Mouse (Mus musculus): ENCODE measurements around the gene Mcm5. TPM values are rescaled to one million over a fixed set of nuclear protein-coding genes. Genes with fewer than 3 reads are reported as not detected.

Gene Mcm5
- total RNA-seq, 2 experiments from 2014 or later = 7.4 to 7.6 TPM

GRCm38 (mm10) chr8:75103376-75103878 lies 5.9 kb upstream of the Mcm5 start:
- H3K27ac ChIP-seq = no peak overlapping the region
- no peak for TF ChIP-seq CTCF (IDR thresholded peaks at IDR 0.05)
- intact Hi-C loops (cut with DNase I) = no loop called here
- no peak for DNase-seq (ENCODE audit: extremely low spot score in 1 of 2, low spot score in 2 of 2)
- no peak overlapping the region for H3K4me3 ChIP-seq

DNA sequence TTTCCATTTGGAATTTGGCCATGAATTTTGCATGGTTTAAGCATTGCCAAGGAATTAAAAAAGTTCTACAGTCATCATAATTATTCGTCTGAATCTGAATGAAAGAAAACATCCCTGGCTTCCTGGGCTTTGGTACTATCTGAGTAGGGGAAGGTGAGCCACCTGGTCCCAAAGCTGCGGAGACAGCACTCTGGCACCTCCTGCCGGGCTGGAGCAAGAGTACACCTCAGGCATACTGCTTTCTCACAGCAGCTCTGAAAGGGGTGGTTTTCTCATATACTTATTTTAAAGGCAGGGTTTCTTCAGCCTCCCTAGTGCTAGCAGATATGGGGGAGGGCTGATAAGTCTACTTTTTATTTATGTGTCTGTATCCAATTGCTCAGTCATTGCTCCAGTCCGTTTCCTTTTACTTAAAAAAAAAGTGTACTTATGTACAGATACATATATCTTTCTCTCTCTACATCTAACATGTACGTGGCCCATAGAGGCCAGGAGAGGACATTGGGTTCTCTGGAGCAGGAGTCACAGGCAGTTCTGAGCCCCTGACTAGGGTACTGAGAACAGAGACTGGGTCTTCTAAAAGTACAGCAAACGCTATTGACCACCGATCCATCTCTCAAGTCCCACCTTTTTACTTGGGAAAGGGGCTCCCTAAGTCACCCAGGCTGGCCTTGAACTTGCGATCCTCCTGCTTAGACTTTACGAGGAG lies 688 bp upstream of the Mcm5 start:
- Histone ChIP-seq H3K27ac (peak overlapping the region; percentile 77), H3K4me3 (peak overlapping the region; percentile 53)
- intact Hi-C loops (cut with DNase I) = loop anchor here (1.0 to 2.0 kb wide), 3 partner anchors 16 to 74 kb away; partner anchors contain the start of gene Hmox1
- peak; percentile 72 to 77 for DNase-seq (ENCODE audit: extremely low spot score in 1 of 2, low spot score in 2 of 2)
- peak; percentile 85 for TF ChIP-seq CTCF (IDR thresholded peaks at IDR 0.05)

GRCm38 (mm10) chr8:75110093-75110492 lies 724 bp downstream of the Mcm5 start:
- DNase-seq (ENCODE audit: extremely low spot score in 1 of 2, low spot score in 2 of 2) = no peak
- TF ChIP-seq CTCF (IDR thresholded peaks at IDR 0.05) = no peak
- Histone ChIP-seq H3K27ac (no peak overlapping the region), H3K4me3 (peak overlapping the region; percentile 53)
- intact Hi-C loops (cut with DNase I) = no loop called here

DNA sequence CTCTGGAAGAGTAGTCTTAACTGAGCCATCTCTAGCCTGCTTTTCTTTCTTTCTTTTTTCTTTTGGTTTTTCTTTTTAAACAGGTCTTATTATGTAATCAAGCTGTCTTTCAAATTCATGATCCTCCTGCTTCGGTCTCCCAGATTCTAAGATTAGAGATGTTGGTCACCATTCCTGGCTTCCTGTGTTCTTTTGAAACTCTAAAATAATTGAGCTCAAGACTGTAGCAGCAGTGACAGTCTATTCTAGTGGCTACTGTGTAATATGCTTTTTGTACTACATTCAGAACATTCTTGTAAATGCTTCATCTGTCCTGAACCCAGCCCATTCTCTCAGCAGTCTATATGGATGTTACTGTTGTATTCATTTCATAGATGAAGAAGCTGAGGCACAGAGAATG lies 9.1 kb downstream of the Mcm5 start:
- intact Hi-C loops (cut with DNase I) = no loop called here
- DNase-seq (ENCODE audit: extremely low spot score in 1 of 2, low spot score in 2 of 2) = no peak
- H3K4me3 ChIP-seq = no peak overlapping the region
- no peak for TF ChIP-seq CTCF (IDR thresholded peaks at IDR 0.05)
- H3K27ac ChIP-seq = no peak overlapping the region

DNA sequence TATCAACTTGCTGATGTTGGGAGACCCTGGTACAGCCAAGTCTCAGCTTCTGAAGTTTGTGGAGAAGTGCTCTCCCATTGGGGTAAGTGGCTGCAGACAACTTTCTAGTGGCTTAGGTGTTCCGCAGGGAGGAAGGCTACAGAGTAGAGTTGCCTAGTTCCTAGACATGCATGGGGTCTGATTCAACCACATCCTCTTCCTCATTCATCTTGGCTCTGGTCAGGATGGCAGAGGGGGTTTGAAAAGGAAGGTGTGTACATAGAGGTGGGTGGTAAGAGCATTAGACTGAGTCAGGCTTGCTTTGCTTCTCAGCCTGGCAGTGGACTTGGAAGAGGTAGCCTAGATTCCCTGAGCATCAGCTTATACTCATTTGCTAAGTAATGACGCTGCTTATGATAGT lies 9.9 kb downstream of the Mcm5 start:
- Histone ChIP-seq H3K27ac (no peak overlapping the region), H3K4me3 (no peak overlapping the region)
- no peak for DNase-seq (ENCODE audit: extremely low spot score in 1 of 2, low spot score in 2 of 2)
- no peak for TF ChIP-seq CTCF (IDR thresholded peaks at IDR 0.05)
- intact Hi-C loops (cut with DNase I) = no loop called here

DNA sequence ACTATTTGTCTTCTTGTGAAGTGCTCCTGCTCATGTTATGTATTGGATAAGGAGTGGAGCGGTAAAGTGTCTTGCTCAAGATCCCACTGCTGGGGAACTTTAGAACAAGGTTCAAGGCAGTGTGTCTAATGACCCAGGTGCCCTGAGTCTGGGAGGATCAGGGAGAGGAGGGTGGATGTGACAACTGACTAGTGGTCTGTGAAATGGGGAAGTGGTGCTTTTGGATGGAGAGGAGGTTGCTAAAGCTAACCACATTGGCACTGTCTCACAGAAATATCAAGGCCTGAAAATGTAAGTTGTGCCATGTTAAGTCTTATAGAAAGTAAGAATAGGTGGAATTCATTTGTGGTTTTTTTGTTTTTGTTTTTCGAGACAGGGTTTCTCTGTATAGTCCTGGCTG lies 10.4 kb downstream of the Mcm5 start:
- no peak for TF ChIP-seq CTCF (IDR thresholded peaks at IDR 0.05)
- no peak overlapping the region for H3K4me3 ChIP-seq
- DNase-seq (ENCODE audit: extremely low spot score in 1 of 2, low spot score in 2 of 2) = no peak
- H3K27ac ChIP-seq = no peak overlapping the region
- intact Hi-C loops (cut with DNase I) = no loop called here

GRCm38 (mm10) chr8:75127406-75127805 lies 18.0 kb downstream of the Mcm5 start:
- intact Hi-C loops (cut with DNase I) = no loop called here
- TF ChIP-seq CTCF (IDR thresholded peaks at IDR 0.05) = no peak
- Histone ChIP-seq H3K27ac (no peak overlapping the region), H3K4me3 (no peak overlapping the region)
- no peak for DNase-seq (ENCODE audit: extremely low spot score in 1 of 2, low spot score in 2 of 2)

- Histone ChIP-seq H3K27ac (no peak overlapping the region), H3K4me3 (no peak overlapping the region)
- DNase-seq (ENCODE audit: extremely low spot score in 1 of 2, low spot score in 2 of 2) = peak; percentile 53 to 70
- intact Hi-C loops (cut with DNase I) = loop anchor here (1.0 kb wide), 3 partner anchors 86 to 140 kb away; no protein-coding TSS in a partner anchor
- peak; percentile 76 for TF ChIP-seq CTCF (IDR thresholded peaks at IDR 0.05)
Measured at GRCm38 (mm10) chr8:75132485-75132884, 23.1 kb downstream of the Mcm5 start.

DNA sequence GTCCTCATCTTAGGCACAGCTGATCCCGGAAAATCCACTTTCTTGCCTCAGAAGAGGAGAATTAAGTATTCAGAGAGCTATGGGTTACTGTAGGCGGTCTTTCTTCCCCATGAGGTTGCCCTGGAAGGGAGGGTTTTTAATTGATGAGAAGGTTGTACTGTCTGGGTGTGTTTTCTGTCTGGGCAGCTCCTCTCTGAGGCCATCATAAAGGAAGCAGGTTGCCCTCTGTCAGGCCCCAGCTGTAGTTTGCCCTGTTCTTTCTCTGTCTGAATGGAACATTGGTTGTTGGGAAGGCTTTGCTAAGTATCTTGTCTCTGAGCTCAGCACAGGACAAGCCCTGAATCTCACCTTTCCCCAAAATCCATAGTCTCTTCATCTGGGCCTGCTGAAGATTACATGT lies 24.0 kb downstream of the Mcm5 start:
- intact Hi-C loops (cut with DNase I) = no loop called here
- TF ChIP-seq CTCF (IDR thresholded peaks at IDR 0.05) = no peak

GRCm38 (mm10) chr8:75134603-75135391 lies 25.4 kb downstream of the Mcm5 start:
- DNase-seq (ENCODE audit: extremely low spot score in 1 of 2, low spot score in 2 of 2) = peak; percentile 37 to 51
- no peak for TF ChIP-seq CTCF (IDR thresholded peaks at IDR 0.05)
- H3K4me3 ChIP-seq = no peak overlapping the region
- H3K27ac ChIP-seq = peak overlapping the region; percentile 50; the same call in 1 of the 2 replicates
- intact Hi-C loops (cut with DNase I) = loop anchor here (1.0 kb wide), 1 partner anchor 17 kb away; no protein-coding TSS in a partner anchor

More for the DNA sequence above, 24.0 kb downstream of the Mcm5 start:
- DNase-seq (ENCODE audit: extremely low spot score in 1 of 2, low spot score in 2 of 2) = no peak
- no peak overlapping the region for H3K4me3 ChIP-seq
- H3K27ac ChIP-seq = no peak overlapping the region

DNA sequence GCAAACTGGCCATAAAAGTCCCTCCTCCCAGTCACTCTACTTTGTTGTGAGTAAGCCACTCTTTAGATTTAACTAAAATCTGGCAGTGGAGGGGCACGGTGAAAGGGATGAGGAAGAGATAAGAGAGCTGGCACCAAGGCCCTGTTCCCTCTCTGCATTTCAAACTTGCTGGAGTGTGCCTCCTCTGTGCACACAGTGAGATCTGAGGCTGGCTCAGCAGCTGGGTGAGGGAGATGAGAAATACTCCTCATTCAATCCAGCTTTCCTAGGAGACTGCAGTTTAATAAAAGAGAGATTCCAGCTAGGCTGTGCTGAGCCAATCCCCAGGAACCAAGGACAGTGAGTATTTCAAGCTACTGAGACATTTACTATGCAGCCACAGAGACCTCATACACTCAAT lies 26.4 kb downstream of the Mcm5 start:
- no peak for DNase-seq (ENCODE audit: extremely low spot score in 1 of 2, low spot score in 2 of 2)
- Histone ChIP-seq H3K27ac (peak overlapping the region; percentile 25; the same call in 1 of the 2 replicates), H3K4me3 (no peak overlapping the region)
- no peak for TF ChIP-seq CTCF (IDR thresholded peaks at IDR 0.05)
- intact Hi-C loops (cut with DNase I) = no loop called here

DNA sequence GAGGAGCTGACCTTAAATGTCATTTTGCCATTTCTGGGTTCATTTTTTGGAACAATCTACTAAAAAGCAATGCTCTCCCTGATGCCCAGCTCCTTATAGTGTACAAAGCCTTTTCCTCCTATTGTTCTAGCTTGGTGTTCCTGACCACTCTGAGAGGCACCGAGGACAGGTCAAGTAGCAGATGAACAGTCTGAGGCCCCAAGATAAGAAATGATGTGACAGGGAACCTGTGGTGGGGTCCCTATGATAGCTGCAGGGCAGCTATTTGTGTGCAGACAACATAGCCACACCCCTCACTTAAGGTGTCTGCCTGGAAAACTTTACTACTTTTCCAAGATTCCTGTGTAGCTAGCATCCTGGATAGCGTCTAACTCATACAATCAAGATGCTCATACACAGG lies 26.9 kb downstream of the Mcm5 start:
- intact Hi-C loops (cut with DNase I) = no loop called here
- no peak for DNase-seq (ENCODE audit: extremely low spot score in 1 of 2, low spot score in 2 of 2)
- Histone ChIP-seq H3K27ac (no peak overlapping the region; the same call in 1 of the 2 replicates), H3K4me3 (no peak overlapping the region)
- TF ChIP-seq CTCF (IDR thresholded peaks at IDR 0.05) = no peak
